Comparison of ENCODE assay signal across 25 mouse cellular contexts in the genomic region with DNA sequence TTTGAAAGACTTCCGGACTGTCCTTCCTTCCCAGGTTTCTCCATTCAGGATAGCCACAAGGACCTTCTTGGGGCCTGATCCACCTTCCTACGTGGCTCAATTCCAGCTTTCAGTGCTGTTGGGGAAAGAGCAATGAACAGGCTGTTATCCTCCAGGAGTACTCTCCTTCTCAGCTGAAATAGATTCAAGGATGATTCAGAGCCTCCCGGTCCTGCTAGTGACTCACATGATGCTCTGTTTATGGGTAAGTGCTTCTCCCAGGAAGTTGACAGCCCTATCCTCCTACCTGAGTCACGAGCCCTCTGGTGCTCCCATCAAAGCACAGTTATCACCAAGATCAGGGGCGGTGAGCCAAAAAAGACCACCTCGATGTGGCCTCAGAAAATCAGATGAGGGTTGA. TPM values are rescaled to one million over a fixed set of nuclear protein-coding genes. Genes with fewer than 3 reads are reported as not detected.
DNase-seq lines count a peak whose midpoint lies in the region; ATAC-seq and TF ChIP-seq lines count a peak whose summit lies in the region.
"Had no signal": no experiment of that assay in that cellular context is flagged by ENCODE, and none has a peak within 500 bp of the region (broad histone marks: within the 10 kb centered on the region; RNA-seq: fewer than 3 reads in every experiment).

No protein-coding gene starts in this region.

- H3K4me3 ChIP-seq in left cerebral cortex, adult 2 months, result no peak overlapping the region
- H3K4me3 ChIP-seq in C2C12 (ENCODE audit: insufficient read depth, poor library complexity, severe bottlenecking), result no peak overlapping the region
- H3K4me3 ChIP-seq in limb, embryonic 12.5 days (replicated peaks), result no peak overlapping the region
- no peak overlapping the region for H3K4me3 ChIP-seq in kidney, embryonic 15.5 days (replicated peaks)
- H3K4me3 ChIP-seq: embryonic facial prominence, embryonic 15.5 days; hindbrain, embryonic 13.5 days; liver, embryonic 12.5 days had no signal

- no peak overlapping the region for H3K4me2 ChIP-seq in limb, embryonic 12.5 days
- no peak overlapping the region for H3K4me2 ChIP-seq in kidney, embryonic 15.5 days
- H3K4me2 ChIP-seq: embryonic facial prominence, embryonic 15.5 days; hindbrain, embryonic 13.5 days; liver, embryonic 12.5 days; midbrain, embryonic 11.5 days had no signal

- H3K36me3 ChIP-seq in C2C12 (ENCODE audit: control insufficient read depth, insufficient read depth), result no peaks in the 10 kb centered on the region
- H3K36me3 ChIP-seq in limb, embryonic 12.5 days, result no peaks in the 10 kb centered on the region
- H3K36me3 ChIP-seq in kidney, embryonic 15.5 days, result no peaks in the 10 kb centered on the region
- H3K36me3 ChIP-seq: embryonic facial prominence, embryonic 15.5 days; hindbrain, embryonic 13.5 days; liver, embryonic 12.5 days had no signal

- H3ac ChIP-seq in C2C12 (ENCODE audit: control insufficient read depth, insufficient read length, low read depth), result no peak overlapping the region

- TF ChIP-seq CTCF in left cerebral cortex, adult 2 months (IDR thresholded peaks at IDR 0.05), result no peak
- TF ChIP-seq CTCF in C2C12 (IDR thresholded peaks at IDR 0.05; ENCODE audit: control insufficient read depth, insufficient read depth, insufficient read length), result no peak

- ATAC-seq in limb, embryonic 12.5 days (ENCODE audit: insufficient number of reproducible peaks, insufficient read depth, low FRiP score, low TSS enrichment, low read depth), result no peak
- no peak for ATAC-seq in kidney, embryonic 15.5 days (replicated peaks; ENCODE audit: low FRiP score)
- ATAC-seq: forebrain, embryonic 16.5 days; liver, embryonic 12.5 days had no signal

- H3K4me1 ChIP-seq in limb, embryonic 12.5 days (replicated peaks), result peaks cover 42% of the 10 kb centered on the region
- H3K4me1 ChIP-seq in kidney, embryonic 15.5 days, result peaks cover 9% of the 10 kb centered on the region; the same call in 1 of the 2 replicates
- H3K4me1 ChIP-seq: hindbrain, embryonic 13.5 days had no signal

- 82% methylated on average over 6 of the region's 6 CpGs for WGBS in limb, embryonic 12.5 days
- WGBS in kidney, embryonic 15.5 days, result 64% methylated on average over 6 of the region's 6 CpGs

- H3K27me3 ChIP-seq in C2C12 (ENCODE audit: control insufficient read depth, insufficient read depth, insufficient read length), result no peaks in the 10 kb centered on the region
- no peaks in the 10 kb centered on the region for H3K27me3 ChIP-seq in limb, embryonic 12.5 days
- H3K27me3 ChIP-seq in kidney, embryonic 15.5 days, result no peaks in the 10 kb centered on the region; the same call in 1 of the 2 replicates
- H3K27me3 ChIP-seq: embryonic facial prominence, embryonic 15.5 days; hindbrain, embryonic 13.5 days had no signal

- no peaks in the 10 kb centered on the region for H3K79me2 ChIP-seq in C2C12 (ENCODE audit: control insufficient read depth, insufficient read depth)

- intact Hi-C loops in left cerebral cortex, adult 2 months (cut with DNase I), result no loop called here
- intact Hi-C loops in left cerebral cortex, postnatal 10 days (cut with DNase I), result no loop called here

- peak overlapping the region; percentile 63 for H3K27ac ChIP-seq in left cerebral cortex, adult 2 months
- peak overlapping the region; percentile 56 for H3K27ac ChIP-seq in limb, embryonic 12.5 days
- H3K27ac ChIP-seq in kidney, embryonic 15.5 days, result no peak overlapping the region
- H3K27ac ChIP-seq: embryonic facial prominence, embryonic 15.5 days; hindbrain, embryonic 13.5 days; liver, embryonic 12.5 days had no signal

- DNase-seq in adrenal gland, adult 2 months, result peak; percentile 30
- no peak for DNase-seq in adrenal gland, postnatal 25 days
- no peak for DNase-seq in left cerebral cortex, adult 2 months (ENCODE audit: extremely low spot score in 1 of 2, low spot score in 2 of 2)
- DNase-seq in left cerebral cortex, postnatal 10 days (ENCODE audit: extremely low spot score in 1 of 2, low spot score in 2 of 2), result no peak
- DNase-seq in kidney, adult 18-20 months, result no peak
- DNase-seq: adrenal gland, adult 8-10 months; cerebellum, adult 2 months; cerebellum, postnatal 25 days; embryo, embryonic 11 days; gastrocnemius, postnatal 36 days; kidney, adult 8-10 months; kidney, postnatal 14 days; layer of hippocampus, postnatal 36 days; lung, adult 18-20 months; lung, postnatal 14 days; thymus, adult 2 months; thymus, postnatal 4 days had no signal

- H3K9ac ChIP-seq in limb, embryonic 12.5 days (replicated peaks), result no peak overlapping the region
- H3K9ac ChIP-seq in kidney, embryonic 15.5 days, result no peak overlapping the region
- H3K9ac ChIP-seq: embryonic facial prominence, embryonic 15.5 days; hindbrain, embryonic 13.5 days; liver, embryonic 12.5 days had no signal

- H3K79me3 ChIP-seq in C2C12 (ENCODE audit: low read depth), result no peaks in the 10 kb centered on the region

- H3K9me3 ChIP-seq in limb, embryonic 12.5 days, result no peaks in the 10 kb centered on the region
- no peaks in the 10 kb centered on the region for H3K9me3 ChIP-seq in kidney, embryonic 15.5 days (replicated peaks)
- H3K9me3 ChIP-seq: embryonic facial prominence, embryonic 15.5 days; hindbrain, embryonic 13.5 days; liver, embryonic 12.5 days had no signal

TF ChIP-seq in C2C12, 6 proteins besides CTCF, POLR2A, EP300 and RAD21:
- TF ChIP-seq MYOD1 (IDR thresholded peaks at IDR 0.05; ENCODE audit: control insufficient read depth, insufficient read length, low read depth) (no peak), MYOG (IDR thresholded peaks at IDR 0.05; ENCODE audit: control insufficient read depth, extremely low read depth, insufficient read length) (no peak), MAX (IDR thresholded peaks at IDR 0.05) (no peak), FOSL1 (IDR thresholded peaks at IDR 0.05; ENCODE audit: insufficient read depth, low read length, poor library complexity, severe bottlenecking) (no peak), CEBPB (IDR thresholded peaks at IDR 0.05; ENCODE audit: low read depth) (no peak), USF1 (IDR thresholded peaks at IDR 0.05; ENCODE audit: low read depth) (peak; percentile 42)

RNA-seq across cellular contexts. Expression of a gene that starts 7.1 kb away (rescaled TPM):
- total RNA-seq in adrenal gland, adult 2 months (2021), result 10 to 100 TPM; 24.3 to 33.1 TPM
- 29.3 and 37.6 TPM in 2 replicates for polyA plus RNA-seq in adrenal gland, adult 2 months (2012; rRNA removed)
- 24.9 and 25.2 TPM in 2 replicates for total RNA-seq in adrenal gland, postnatal 25 days (2021)
- total RNA-seq in left cerebral cortex, adult 2 months (2021), result 10 to 100 TPM; 68.9 to 80.3 TPM
- total RNA-seq in left cerebral cortex, postnatal 10 days (2021), result 10 to 100 TPM; 45.6 to 60.5 TPM
- 44.7 TPM for polyA plus RNA-seq in C2C12 (2012; fragmentation: generic; extraction: Trizol)
- 85.5 and 96.5 TPM in 2 replicates for polyA plus RNA-seq in limb, embryonic 12.5 days (2016; fragmentation: Nextera tagmentation; extraction: Ambion mirVana)
- 38.1 and 41.3 TPM in 2 replicates for polyA plus RNA-seq in kidney, embryonic 15.5 days (2015; fragmentation: Nextera tagmentation; extraction: Ambion mirVana)
